Mouse (Mus musculus) forebrain, embryonic 10.5 days (tissue): ENCODE measurements around the gene S100a4. TPM values are rescaled to one million over a fixed set of nuclear protein-coding genes. Genes with fewer than 3 reads are reported as not detected.
A peak's percentile ranks its signal among the peaks of the same experiment; 100 is the strongest.

Experiments used
- DNase-seq: peaks from one replicate; pipeline ENCODE4 v3.0.0-alpha.2; 2017; ENCODE audit warnings: low spot score; ENCODE audit errors: extremely low spot score
- H3K27ac ChIP-seq: fragments of 300-500 bp; sonication (generic); 2 replicates; pipeline ENCODE4 v1.5.1; 2016; ENCODE audit warnings: mild to moderate bottlenecking
- H3K27me3 ChIP-seq: fragments of 300-500 bp; sonication (generic); 2 replicates; pipeline ENCODE4 v1.6.1; 2016; ENCODE audit warnings: mild to moderate bottlenecking; ENCODE audit not compliant: poor library complexity, severe bottlenecking
- H3K36me3 ChIP-seq: fragments of 300-500 bp; sonication (generic); replicated peaks from 2 replicates; pipeline ENCODE4 v1.6.1; 2016; ENCODE audit warnings: mild to moderate bottlenecking, moderate library complexity
- H3K4me1 ChIP-seq: fragments of 300-500 bp; sonication (generic); 2 replicates; pipeline ENCODE4 v1.6.1; 2016
- H3K4me3 ChIP-seq: fragments of 300-500 bp; sonication (generic); 2 replicates; pipeline ENCODE4 v1.5.1; 2016; ENCODE audit warnings: mild to moderate bottlenecking, moderate library complexity
- H3K9me3 ChIP-seq: fragments of 300-500 bp; sonication (generic); 2 replicates; pipeline ENCODE4 v1.6.1; 2016; ENCODE audit warnings: mild to moderate bottlenecking, moderate library complexity
- WGBS: fragments of 180-500 bp; shearing (Covaris S2); methylation state at CpG from one replicate; pipeline ENCODE4 v1.1.7; 2016; 5-methylcytosine and 5-hydroxymethylcytosine counted together
- polyA plus RNA-seq: library from polyadenylated mRNA; unstranded; fragments of >200 nt; fragmentation: Nextera tagmentation; extraction: Ambion mirVana; gene quantifications from 2 replicates; pipeline ENCODE4 v1.2.1, GENCODE M21; 2016

The S100a4 gene
- polyA plus RNA-seq, 1 experiment from 2014 or later: not detected

DNA sequence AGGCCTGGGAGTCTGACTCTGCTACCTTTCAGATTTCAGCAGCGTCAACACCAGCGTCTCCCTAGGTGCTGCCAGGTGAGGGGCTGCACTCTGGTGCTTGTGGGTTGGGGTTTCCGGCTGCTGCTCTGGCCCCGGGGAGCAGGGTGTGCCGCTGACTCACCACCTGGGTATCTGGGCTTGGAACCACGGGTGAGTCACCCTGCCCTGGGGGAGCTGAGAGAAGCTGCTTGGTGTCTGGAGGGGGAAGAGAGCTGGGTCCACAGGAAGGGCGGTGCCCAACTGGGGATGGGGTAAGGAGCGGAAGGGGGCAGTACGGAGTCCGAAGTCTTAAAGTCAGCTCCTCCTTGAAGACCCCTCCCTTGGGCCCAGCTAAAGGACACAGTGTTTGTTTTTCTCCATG lies 16.7 kb upstream of the S100a4 start:
- WGBS: 71% methylated on average over 10 of the region's 10 CpGs
- Histone ChIP-seq H3K27ac (0 out of 2 replicates have a peak overlapping the region, but pooled peaks have one; percentile 15), H3K27me3 (no peaks in the 10 kb centered on the region), H3K4me1 (peaks cover 13% of the 10 kb centered on the region), H3K9me3 (no peaks in the 10 kb centered on the region), H3K36me3 (no peaks in the 10 kb centered on the region), H3K4me3 (no peak overlapping the region)
- DNase-seq: no peak

- no peaks in the 10 kb centered on the region for H3K27me3 ChIP-seq
- WGBS: 92% methylated on average over 14 of the region's 14 CpGs
- H3K9me3 ChIP-seq: no peaks in the 10 kb centered on the region
- H3K36me3 ChIP-seq: no peaks in the 10 kb centered on the region
- DNase-seq: no peak
- H3K27ac ChIP-seq: no peak overlapping the region
- H3K4me1 ChIP-seq: peaks cover 13% of the 10 kb centered on the region
- no peak overlapping the region for H3K4me3 ChIP-seq
Observed at GRCm38 (mm10) chr3:90587361-90588101, 16.0 kb upstream of the S100a4 start.

DNA sequence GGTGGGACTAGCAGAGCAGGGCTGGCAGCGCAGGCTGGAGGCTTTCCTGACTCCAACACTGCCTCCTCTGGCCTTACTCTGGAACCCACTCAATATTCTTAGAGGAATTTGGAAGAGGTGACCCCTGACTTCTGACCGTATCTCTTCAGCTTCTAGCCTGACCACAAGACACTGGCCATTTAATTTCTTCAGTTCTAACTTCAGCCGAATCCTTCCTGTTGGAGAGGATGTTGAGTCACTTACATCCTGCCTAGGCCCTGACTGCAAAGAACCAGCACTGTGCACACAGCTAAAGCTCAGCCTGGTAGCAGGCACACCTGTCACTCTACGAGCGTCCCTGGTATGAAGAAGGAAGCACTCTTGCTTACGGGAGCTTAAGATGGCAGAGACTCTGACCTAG lies 14.2 kb upstream of the S100a4 start:
- Histone ChIP-seq H3K4me3 (no peak overlapping the region), H3K4me1 (peaks cover 8% of the 10 kb centered on the region), H3K36me3 (no peaks in the 10 kb centered on the region), H3K9me3 (no peaks in the 10 kb centered on the region), H3K27me3 (no peaks in the 10 kb centered on the region), H3K27ac (no peak overlapping the region)
- no peak for DNase-seq
- 87% methylated on average over 6 of the region's 6 CpGs for WGBS

DNA sequence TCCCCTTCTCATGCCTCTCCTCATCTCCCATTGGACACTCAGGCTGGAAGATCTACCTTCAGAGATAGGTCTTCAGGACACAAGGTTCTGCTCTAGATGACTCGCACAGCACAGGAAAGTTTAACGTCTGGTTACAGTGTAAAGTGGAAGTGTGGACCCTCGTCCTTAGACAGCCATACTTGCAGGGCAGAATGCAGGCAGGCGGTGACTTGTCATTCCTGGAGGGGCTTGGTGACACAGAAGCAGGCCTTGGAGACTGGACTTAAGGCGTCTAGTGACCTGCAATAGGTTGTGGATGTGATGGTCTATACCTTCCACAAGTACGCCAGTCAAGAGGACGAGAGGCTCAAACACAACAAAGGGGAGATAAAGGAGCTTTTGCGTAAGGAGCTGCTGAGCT lies 13.6 kb upstream of the S100a4 start, which contains the start of gene S100a2:
TSS of gene S100a2 (plus strand) at position 301 of the 400 bp plus-strand sequence.
- H3K27me3 ChIP-seq: no peaks in the 10 kb centered on the region
- DNase-seq: no peak
- 84% methylated on average over 8 of the region's 8 CpGs for WGBS
- H3K9me3 ChIP-seq: no peaks in the 10 kb centered on the region
- H3K27ac ChIP-seq: no peak within 1 kb of the TSS
- H3K4me3 ChIP-seq: no peak within 1 kb of the TSS
- H3K36me3 ChIP-seq: no peaks in the 10 kb centered on the region
- peaks cover 8% of the 10 kb centered on the region for H3K4me1 ChIP-seq

- no peak for DNase-seq
- peaks cover 16% of the 10 kb centered on the region for H3K4me1 ChIP-seq
- no peaks in the 10 kb centered on the region for H3K27me3 ChIP-seq
- no peak overlapping the region for H3K27ac ChIP-seq
- H3K9me3 ChIP-seq: no peaks in the 10 kb centered on the region
- H3K36me3 ChIP-seq: no peaks in the 10 kb centered on the region
- no peak overlapping the region for H3K4me3 ChIP-seq
- 74% methylated on average over 1 of the region's 1 CpGs for WGBS
Observed at GRCm38 (mm10) chr3:90594466-90594865, 9.1 kb upstream of the S100a4 start.

GRCm38 (mm10) chr3:90595556-90595955 lies 8.0 kb upstream of the S100a4 start:
- H3K4me3 ChIP-seq: no peak overlapping the region
- no peaks in the 10 kb centered on the region for H3K36me3 ChIP-seq
- peaks cover 10% of the 10 kb centered on the region for H3K4me1 ChIP-seq
- no peak overlapping the region for H3K27ac ChIP-seq
- no peak for DNase-seq
- no peaks in the 10 kb centered on the region for H3K9me3 ChIP-seq
- H3K27me3 ChIP-seq: no peaks in the 10 kb centered on the region
- WGBS: 80% methylated on average over 5 of the region's 5 CpGs

DNA sequence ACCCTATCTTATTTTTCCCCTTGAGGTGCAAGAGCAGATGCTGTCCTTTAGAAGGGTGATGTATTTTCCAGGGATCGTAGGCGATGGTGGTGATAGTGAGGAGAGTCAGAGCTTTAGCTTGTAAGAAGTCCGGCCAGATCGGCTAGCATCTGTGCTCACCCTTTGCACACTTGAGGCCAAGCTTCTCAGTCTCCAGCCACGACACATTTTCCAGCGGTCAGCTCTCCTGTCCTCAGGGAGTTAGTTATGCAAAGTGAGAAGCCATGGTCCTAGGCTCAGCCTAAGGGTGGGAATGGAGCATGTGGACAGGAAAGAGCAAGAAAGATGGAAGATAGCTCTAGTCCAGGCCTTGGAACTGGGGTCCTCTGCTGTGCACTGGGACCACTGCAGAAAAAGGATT lies 6.8 kb upstream of the S100a4 start:
- Histone ChIP-seq H3K27ac (no peak overlapping the region), H3K36me3 (no peaks in the 10 kb centered on the region), H3K9me3 (no peaks in the 10 kb centered on the region), H3K4me1 (0 out of 2 replicates have a peak, but pooled peaks cover 8% of the 10 kb centered on the region), H3K27me3 (no peaks in the 10 kb centered on the region), H3K4me3 (no peak overlapping the region)
- 89% methylated on average over 6 of the region's 6 CpGs for WGBS
- DNase-seq: no peak

DNA sequence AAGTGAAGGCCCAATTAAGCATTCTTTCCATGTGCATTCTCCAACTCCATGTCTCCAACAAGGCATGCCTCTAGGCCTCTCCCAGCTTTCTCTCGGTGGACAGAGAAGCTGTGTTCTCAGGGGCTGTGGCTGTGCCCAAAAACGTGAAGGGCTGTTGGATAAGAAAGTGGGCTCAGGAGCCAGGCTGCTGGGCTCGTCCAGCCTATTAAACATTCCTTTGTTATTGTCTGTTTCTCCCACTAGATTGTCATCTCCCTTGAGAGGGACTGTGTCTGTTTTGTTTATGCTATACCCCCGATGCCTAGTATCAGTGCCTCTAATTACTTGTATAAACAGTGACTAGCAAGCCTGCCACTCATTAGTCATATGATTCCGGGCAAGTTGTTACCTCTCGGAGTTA lies 5.8 kb upstream of the S100a4 start:
- DNase-seq: no peak
- Histone ChIP-seq H3K36me3 (no peaks in the 10 kb centered on the region), H3K27ac (no peak overlapping the region), H3K4me3 (no peak overlapping the region), H3K4me1 (0 out of 2 replicates have a peak, but pooled peaks cover 8% of the 10 kb centered on the region), H3K9me3 (no peaks in the 10 kb centered on the region), H3K27me3 (no peaks in the 10 kb centered on the region)
- WGBS: 59% methylated on average over 6 of the region's 6 CpGs

- WGBS: 83% methylated on average over 4 of the region's 4 CpGs
- H3K36me3 ChIP-seq: no peaks in the 10 kb centered on the region
- DNase-seq: no peak
Observed at GRCm38 (mm10) chr3:90598212-90598611, 5.4 kb upstream of the S100a4 start.

GRCm38 (mm10) chr3:90599401-90599800 lies 4.2 kb upstream of the S100a4 start:
- H3K9me3 ChIP-seq: no peaks in the 10 kb centered on the region

More at GRCm38 (mm10) chr3:90598212-90598611, 5.4 kb upstream of the S100a4 start:
- no peaks in the 10 kb centered on the region for H3K9me3 ChIP-seq
- H3K4me1 ChIP-seq: 0 out of 2 replicates have a peak, but pooled peaks cover 8% of the 10 kb centered on the region
- no peak overlapping the region for H3K4me3 ChIP-seq
- H3K27me3 ChIP-seq: no peaks in the 10 kb centered on the region
- no peak overlapping the region for H3K27ac ChIP-seq

DNA sequence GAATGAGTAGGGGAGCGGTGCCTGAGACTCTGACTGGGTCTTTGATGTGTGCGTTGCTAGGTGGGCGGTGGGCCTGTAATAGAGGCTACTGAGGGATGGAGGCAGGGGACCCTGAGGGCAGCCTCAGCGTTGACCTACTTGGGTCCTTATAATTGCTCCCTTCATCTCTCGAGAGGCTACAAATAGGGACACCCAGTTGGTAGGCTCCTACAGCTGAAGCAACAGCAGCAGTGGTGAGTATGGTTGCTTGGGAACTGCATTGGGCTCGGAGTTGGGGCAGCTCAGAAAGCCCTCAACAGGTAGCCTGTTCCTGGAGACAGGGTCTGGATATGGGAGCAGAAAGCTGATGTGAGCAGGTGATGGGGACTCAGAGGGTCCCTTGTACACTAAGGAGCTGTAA lies 3.5 kb upstream of the S100a4 start:
- 88% methylated on average over 6 of the region's 6 CpGs for whole genome bisulfite sequencing
- no peaks in the 10 kb centered on the region for H3K36me3 ChIP-seq

More at GRCm38 (mm10) chr3:90599401-90599800, 4.2 kb upstream of the S100a4 start:
- no peaks in the 10 kb centered on the region for H3K27me3 ChIP-seq
- no peak for DNase-seq
- no peak overlapping the region for H3K27ac ChIP-seq
- H3K36me3 ChIP-seq: no peaks in the 10 kb centered on the region
- no peak overlapping the region for H3K4me3 ChIP-seq
- H3K4me1 ChIP-seq: peaks cover 16% of the 10 kb centered on the region
- 76% methylated on average over 3 of the region's 3 CpGs for WGBS

DNA sequence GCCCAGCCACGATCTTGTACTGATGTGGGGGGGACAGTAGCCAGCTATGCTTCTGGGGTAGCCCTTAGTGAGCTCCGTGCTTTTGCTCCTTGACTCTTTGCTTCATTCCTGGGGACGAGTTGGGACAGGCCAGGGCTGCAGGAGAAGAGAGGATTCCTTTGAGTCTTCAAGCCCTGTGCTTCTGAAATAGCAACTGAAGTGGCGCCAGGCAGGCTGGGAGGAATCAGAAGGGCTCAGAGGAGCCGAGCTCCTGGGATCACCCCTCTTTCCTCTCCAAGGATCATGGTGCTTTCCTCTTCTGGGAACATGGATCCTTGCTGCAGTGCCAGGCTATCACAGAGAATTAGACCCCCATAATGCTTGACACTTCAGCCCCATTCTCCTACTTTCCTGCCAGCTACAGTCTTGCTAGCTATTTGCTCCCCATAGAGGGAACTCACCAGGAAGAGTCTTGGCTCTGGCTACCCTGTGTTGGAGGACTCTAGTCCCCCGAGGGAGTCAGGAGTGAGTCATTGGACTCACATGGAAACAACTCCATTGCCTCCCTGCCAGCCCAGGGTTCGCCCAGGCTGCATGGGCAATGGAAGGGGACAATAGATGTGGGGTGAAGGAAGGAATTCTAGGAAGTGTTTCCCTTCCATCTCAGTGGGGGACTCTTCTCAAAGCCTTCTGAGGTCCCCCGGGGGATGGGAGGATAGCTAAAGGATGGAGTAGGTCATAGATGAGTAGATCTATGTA lies 2.9 kb upstream of the S100a4 start:
- Histone ChIP-seq H3K4me1 (peaks cover 25% of the 10 kb centered on the region), H3K27ac (no peak overlapping the region), H3K9me3 (no peaks in the 10 kb centered on the region), H3K27me3 (no peaks in the 10 kb centered on the region), H3K36me3 (no peaks in the 10 kb centered on the region), H3K4me3 (no peak overlapping the region)
- WGBS: 83% methylated on average over 8 of the region's 8 CpGs
- DNase-seq: no peak

More for the DNA sequence above, 3.5 kb upstream of the S100a4 start:
- H3K27me3 ChIP-seq: no peaks in the 10 kb centered on the region
- H3K4me1 ChIP-seq: peaks cover 22% of the 10 kb centered on the region
- no peak overlapping the region for H3K4me3 ChIP-seq
- H3K27ac ChIP-seq: no peak overlapping the region
- no peaks in the 10 kb centered on the region for H3K9me3 ChIP-seq
- DNase-seq: no peak

GRCm38 (mm10) chr3:90601486-90602110 lies 2.0 kb upstream of the S100a4 start, which contains the start of gene Gm42674:
Gene Gm42674, plus strand, starts transcription at chr3:90601904.
- DNase-seq: no peak
- H3K4me1 ChIP-seq: peaks cover 31% of the 10 kb centered on the region
- 85% methylated on average over 11 of the region's 11 CpGs for WGBS

More at GRCm38 (mm10) chr3:90601486-90602110, 2.0 kb upstream of the S100a4 start, which contains the start of gene Gm42674:
- Histone ChIP-seq H3K4me3 (no peak within 1 kb of the TSS), H3K27ac (no peak within 1 kb of the TSS), H3K9me3 (no peaks in the 10 kb centered on the region), H3K36me3 (no peaks in the 10 kb centered on the region), H3K27me3 (no peaks in the 10 kb centered on the region)
